Mouse (Mus musculus): ENCODE results near the gene Nbdy.

Nbdy gene

GRCm38 (mm10) chrX:153723110-153723916, at the start of gene Nbdy:
Gene Nbdy (plus strand): TSS chrX:153723590.
- peak; percentile 94 for ATAC-seq (ENCODE audit: insufficient number of reproducible peaks, low FRiP score, low TSS enrichment)

DNA sequence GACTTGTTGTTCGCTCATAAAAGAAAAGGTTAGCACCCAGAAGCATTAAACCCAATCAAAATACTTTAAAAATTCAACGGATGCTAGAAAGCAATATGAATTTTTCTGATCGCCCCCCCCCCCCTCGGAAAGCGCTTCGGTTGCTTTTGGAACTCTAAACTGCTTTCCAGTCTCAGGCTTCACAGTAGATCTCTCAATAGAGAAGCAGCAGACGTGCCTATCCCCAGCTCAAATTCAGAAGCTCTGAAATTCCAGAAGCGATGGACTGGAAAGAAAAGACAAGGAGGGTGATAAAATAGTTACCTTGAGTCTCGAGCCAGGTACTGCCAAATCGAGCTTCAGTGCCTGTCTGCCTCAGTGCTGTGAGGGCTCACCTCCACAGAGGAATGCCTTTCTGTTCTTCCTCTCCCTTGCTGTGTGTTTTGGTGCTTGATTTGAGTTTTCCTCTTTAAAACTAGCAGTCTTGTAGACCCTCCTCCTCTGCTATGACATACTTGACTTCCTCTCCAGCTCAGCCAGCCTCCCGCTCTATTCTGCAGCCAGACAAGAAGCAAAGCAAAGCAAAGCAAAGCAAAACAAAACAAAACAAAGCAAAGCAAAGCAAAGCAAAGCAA, 27.5 kb upstream of the Nbdy start, which contains the start of gene Kctd12b:
Kctd12b (minus strand) TSS at position 610 of the 614 bp plus-strand sequence.
- no peak for ATAC-seq (ENCODE audit: insufficient number of reproducible peaks, low FRiP score, low TSS enrichment)

- no peak for ATAC-seq (ENCODE audit: insufficient number of reproducible peaks, low FRiP score, low TSS enrichment)
Measured at GRCm38 (mm10) chrX:153700463-153700862, 22.9 kb upstream of the Nbdy start.

- no peak for ATAC-seq (ENCODE audit: insufficient number of reproducible peaks, low FRiP score, low TSS enrichment)
Measured at GRCm38 (mm10) chrX:153707735-153708134, 15.7 kb upstream of the Nbdy start.

GRCm38 (mm10) chrX:153716716-153717115, 6.7 kb upstream of the Nbdy start:
- ATAC-seq (ENCODE audit: insufficient number of reproducible peaks, low FRiP score, low TSS enrichment), result no peak

GRCm38 (mm10) chrX:153719602-153720001, 3.8 kb upstream of the Nbdy start:
- ATAC-seq (ENCODE audit: insufficient number of reproducible peaks, low FRiP score, low TSS enrichment), result no peak

- no peak for ATAC-seq (ENCODE audit: insufficient number of reproducible peaks, low FRiP score, low TSS enrichment)
Measured at GRCm38 (mm10) chrX:153724400-153724799, 1.0 kb downstream of the Nbdy start.

DNA sequence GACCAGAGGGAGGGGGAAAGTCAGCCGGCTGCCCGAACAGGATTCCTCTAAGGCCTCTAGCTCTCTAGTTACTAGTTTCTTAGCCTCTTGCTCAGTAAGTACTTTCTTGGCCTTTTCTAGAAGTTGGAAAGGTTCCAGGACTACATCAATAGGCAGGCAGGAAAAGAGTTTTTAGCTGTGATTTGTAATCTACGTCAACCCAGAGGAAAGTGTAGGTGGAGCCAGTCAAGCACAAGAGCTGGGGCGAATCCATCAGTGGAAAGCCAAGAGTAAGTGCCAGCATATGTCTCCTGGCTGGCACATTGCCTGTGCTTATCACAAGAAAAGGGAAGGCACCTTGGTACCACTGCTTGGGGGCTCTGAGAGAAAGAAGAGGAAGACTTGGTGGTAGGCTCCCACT, 12.3 kb downstream of the Nbdy start:
- no peak for ATAC-seq (ENCODE audit: insufficient number of reproducible peaks, low FRiP score, low TSS enrichment)

- ATAC-seq (ENCODE audit: insufficient number of reproducible peaks, low FRiP score, low TSS enrichment), result no peak
Measured at GRCm38 (mm10) chrX:153742493-153742892, 19.1 kb downstream of the Nbdy start.

- no peak for ATAC-seq (ENCODE audit: insufficient number of reproducible peaks, low FRiP score, low TSS enrichment)
Measured at GRCm38 (mm10) chrX:153749230-153749629, 25.8 kb downstream of the Nbdy start.
